Mouse (Mus musculus) adrenal gland, postnatal 14 days (tissue): ENCODE measurements around the gene Olfm2. TPM values are rescaled to one million over a fixed set of nuclear protein-coding genes. Genes with fewer than 3 reads are reported as not detected.

Experiments
- DNase-seq: peaks from one replicate; pipeline ENCODE4 v3.0.0; 2021; ENCODE audit warnings: mixed read lengths
- long read RNA-seq, 2 experiments: library from polyadenylated mRNA; stranded (forward); transcript quantifications; one replicate each; pipeline ENCODE4 v2.0.0; 2021
- total RNA-seq: library from RNA; stranded (reverse); gene quantifications from 2 replicates; pipeline ENCODE4 v1.2.3, GENCODE M21; 2021

Gene Olfm2
- 1.6 and 2.4 TPM in 2 replicates for total RNA-seq
- long read RNA-seq, experiment 1, partial matches to known transcripts = 0 of 2 reads
- long read RNA-seq, experiment 1, other reads (novel, unspliced or antisense) = 0 of 2 reads
- long read RNA-seq, experiment 2 = 0 reads

DNA sequence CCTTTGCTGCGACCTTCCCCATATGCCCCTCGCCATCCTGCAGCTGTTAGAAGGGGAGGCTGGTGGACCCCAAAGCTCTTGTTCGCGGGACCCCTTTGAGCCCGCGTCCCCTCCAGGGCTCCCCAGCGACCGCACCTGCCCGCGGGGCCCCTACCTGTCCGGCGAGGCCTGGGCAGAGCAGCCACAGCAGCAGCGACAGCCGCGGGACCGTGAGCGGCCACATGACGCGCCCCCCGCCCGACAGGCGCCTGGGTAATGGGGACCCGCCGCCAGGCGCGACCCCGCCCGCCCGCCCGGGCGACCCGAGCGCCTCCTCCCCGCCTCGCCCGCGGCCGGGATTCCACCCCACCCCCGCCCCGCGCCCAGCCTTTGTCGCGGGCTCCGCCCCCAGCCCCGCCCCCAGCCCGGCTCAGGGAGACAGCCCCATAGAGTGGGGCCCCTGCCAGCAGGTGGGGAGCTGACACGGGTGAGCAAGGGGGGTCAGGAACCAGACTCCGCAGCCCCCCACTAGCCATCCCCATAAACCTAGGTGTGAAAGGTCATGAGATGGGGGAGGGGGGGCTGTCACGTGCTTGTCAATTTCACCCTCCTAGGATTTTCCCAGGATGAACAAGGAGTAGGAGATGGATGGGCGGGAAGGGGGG, at the start of gene Olfm2:
TSS of gene Olfm2 (minus strand) at position 333 of the 644 bp plus-strand sequence.
- DNase-seq = no peak

DNA sequence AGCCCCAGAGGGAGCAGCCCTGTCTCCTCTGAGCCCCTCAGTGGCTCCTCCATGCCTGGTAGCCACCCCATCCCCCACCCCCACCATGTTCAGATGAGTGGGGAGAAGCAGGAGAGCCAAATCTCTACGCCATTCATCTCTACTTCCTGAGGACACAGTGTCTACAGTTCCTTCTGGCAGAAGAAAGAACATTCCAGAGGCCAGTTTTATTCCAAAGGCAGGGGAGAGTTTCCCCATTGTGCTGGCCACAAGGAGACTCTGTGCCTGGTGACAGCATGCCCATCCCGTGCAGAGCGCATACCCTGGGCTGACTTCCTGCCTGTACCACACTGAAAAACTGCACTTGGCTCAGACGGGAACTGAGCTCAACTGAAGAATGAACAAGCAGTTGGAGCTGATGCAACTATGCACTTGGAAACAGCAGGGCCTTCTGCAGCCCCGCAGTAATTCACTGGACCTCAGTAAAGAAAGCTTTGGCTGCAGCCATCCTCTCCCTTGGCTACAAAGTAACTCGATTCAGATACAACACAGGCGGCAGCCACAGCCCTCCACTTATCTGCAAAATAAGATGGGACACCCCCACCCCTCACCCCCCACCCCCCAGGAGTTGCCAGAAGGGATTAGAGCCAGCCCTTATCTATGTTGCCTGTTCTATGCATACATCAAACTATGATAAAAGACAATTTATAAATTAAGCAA, 48.1 kb upstream of the Olfm2 start:
- DNase-seq = peak; percentile 60

DNA sequence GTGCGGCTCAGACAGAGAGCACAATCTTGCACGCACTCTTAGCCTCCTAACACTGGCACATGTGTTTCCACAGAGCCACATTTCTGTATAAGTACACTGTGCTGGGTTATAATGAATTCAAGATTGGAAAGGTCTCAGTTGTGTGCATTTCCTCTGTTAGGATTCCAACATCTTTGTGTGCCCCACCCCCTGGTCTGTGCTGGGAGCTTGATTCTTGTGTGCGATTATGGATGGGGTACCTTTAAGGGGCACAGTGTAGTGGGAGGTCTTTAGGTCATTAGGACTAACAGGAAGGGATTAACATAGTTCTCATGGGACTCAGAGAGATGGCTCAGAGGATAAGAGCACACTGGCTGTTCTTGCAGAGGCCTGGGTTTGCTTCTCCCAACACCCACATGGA, 44.2 kb upstream of the Olfm2 start:
- DNase-seq = no peak

DNA sequence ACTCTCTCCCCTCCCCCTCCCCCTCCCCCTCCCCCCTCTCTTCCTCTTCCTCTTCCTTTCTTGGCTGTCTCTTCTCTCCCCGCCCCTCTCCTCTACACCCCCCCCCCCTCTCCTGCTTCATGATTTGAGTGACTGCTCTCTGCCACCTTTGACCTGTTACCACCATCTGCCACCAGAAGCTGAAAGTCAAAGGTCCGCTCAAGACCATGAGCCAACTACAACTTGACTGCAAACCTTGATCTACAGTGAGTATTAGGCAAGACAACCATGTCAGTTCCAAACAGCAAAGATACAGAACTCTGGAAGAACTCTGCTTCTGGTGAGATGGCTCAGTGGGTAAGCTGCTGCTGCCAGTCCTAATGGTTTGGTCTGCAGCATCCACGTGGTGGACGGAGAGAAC, 43.5 kb upstream of the Olfm2 start:
- no peak for DNase-seq

DNA sequence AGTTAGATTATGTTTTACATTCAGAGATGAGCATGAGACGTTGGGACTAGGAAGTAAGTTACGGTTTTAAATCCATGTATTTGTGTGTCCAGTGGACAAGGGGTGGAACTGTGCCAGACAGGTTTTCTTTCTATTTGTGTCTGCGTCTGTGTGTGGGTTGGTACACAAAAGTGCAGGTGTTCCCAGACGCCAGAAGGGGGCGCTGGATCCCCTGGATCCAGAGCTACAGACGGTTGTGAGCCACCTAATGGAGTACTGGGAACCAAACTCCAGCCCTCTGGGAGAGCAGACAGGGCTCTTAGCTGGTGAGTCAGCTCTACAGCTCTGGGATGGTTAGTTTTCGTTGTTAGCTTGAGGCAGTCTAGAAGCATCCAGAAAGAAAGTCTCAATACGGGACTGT, 41.8 kb upstream of the Olfm2 start:
- no peak for DNase-seq

DNA sequence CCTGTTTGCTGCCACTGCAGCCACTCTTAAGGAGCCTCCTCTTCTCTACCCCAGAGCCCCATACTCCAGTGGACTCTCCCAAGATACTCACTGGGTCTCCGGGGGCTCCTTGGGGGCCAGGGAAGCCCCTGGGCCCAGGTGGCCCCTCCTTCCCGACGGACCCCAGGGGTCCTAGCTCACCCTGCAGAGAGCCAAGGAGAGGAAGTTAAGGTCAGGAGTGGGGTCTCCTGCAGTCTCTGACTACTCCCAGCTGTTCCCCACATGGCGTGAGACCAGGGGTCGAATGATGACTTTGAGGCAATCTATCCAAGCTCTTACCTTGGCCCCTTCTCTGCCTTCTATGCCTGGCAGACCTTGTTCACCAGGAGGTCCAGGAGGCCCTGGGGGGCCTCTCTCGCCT, 38.9 kb upstream of the Olfm2 start:
- no peak for DNase-seq

DNA sequence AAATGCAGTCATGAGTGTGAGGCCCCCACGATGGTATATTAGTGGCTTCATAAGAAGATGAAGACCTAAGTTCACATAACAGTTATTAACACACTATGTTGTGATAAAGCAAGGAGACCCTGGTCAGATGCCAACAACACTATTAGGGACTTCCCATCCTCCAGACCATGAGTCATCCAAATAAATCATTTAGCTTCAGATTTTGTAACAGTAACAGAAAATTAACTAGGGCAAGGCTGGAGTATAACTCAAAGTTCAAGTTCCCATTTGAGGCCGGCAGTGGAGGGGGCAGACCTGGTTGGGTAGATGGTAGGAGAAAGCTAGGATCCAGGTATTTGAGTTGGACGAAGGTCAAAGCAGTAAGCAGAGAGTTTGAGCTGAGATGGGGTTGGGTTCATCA, 35.1 kb upstream of the Olfm2 start:
- peak; percentile 64 for DNase-seq

DNA sequence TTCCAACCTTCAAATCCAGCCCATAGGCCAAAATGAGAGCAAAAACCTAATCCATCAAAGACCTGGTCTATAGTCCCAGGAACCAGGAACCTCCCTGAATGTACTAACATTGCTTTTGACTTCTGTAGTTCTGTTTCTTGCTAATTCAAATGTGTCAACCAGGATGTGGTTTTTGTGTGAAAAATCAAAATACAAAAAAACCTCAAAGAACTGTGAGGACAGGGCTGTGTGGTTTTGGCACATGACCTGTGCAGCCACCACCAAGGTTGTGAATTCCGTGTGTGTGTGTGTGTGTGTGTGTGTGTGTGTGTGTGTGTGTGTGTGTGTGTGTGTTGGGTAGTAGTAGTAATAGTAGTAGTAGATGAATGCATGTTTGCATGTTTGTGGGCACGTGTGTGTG, 19.1 kb upstream of the Olfm2 start:
- no peak for DNase-seq

DNA sequence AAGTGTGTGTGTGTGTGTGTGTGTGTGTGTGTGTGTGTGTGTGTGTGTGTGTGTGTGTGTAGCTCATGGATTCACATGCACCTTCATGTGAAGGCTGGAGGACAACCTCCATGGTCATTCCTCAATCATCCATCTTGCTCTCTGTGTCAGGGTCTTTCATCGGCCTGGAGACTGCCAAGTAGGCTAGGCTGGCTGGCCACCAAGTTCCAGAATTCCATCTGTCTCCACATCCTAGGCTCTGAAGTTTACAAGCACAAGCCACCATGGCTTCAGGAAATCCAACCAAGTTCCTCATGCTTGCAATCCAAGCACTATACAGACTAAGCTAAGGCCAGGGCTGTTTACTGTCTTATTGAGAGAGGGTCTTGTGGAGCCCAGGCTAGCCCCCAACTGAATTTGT, 16.9 kb upstream of the Olfm2 start:
- DNase-seq = peak; percentile 39

DNA sequence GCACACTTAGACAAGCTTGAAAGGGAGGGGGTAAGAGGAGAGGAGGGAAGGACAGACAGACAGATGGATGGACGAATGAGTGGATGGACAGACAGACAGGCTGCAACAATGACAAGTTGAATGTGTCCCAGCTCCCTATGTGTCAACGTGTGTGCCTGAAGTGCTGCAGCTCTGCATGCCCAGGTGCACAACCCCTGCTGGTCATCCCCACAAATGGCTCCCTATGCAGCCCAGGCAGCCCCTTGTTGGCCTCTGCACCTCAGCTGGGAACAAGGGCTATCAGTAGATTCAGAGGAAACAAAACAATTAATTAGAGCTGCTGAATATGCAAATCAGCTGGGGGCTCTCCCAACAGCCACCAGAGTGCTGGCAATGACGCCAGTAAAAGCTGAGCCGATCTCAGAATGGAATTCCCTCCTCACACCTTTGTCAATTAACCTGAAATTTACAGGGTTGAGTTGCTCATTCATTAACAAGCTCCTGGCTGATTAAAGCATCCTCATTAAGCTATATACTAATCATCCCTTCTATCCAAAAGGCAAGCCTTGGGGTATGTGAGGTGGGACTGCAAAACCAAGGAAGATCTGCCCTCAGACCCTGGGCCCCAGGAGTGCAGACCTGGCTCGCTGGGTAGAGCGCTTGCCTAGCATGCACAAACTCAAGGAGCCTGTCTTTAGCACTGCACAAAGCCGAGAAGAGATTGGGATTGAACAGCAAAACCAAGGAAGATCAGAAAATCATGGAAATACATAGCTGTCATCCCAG, 16.2 kb upstream of the Olfm2 start:
- DNase-seq = no peak

DNA sequence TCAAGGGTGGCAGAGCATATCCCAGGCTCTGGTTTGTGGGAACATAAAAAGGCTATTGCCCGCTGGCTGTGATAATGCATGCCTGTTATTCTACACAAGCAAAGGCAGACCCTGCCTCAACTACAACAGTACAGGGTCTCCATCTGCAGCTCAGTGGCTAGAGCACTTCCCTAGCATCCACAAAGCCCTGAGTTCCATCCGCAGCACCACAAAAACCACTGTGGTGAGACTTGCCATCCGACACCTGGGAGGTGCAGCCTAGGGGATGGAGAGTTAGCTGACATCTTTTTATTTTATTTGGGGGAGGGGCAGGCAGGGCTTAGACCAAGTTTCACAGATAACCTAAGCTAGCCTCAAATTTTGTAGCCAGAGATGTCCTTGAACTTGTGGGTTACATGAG, 15.2 kb upstream of the Olfm2 start:
- DNase-seq = no peak

DNA sequence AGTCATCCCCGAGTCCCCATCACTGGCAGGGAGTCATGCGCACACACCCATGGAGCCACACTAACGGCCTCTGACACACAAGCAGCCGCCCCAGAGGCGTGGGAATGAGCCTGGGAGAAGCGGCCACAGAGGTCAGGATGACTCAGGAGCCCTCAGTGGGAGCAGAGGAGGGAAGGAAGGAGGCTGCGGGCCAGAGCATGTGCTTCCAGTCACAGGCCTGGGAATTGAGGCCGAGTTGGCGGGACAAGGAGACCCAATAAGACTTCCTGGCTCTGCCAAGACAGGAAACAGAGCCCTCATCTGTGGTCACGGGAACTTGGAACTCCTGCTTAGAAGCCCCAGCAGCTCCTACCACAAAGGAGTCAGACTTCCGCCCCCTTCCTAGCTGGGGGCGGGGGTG, 14.7 kb upstream of the Olfm2 start:
- peak; percentile 84 for DNase-seq

DNA sequence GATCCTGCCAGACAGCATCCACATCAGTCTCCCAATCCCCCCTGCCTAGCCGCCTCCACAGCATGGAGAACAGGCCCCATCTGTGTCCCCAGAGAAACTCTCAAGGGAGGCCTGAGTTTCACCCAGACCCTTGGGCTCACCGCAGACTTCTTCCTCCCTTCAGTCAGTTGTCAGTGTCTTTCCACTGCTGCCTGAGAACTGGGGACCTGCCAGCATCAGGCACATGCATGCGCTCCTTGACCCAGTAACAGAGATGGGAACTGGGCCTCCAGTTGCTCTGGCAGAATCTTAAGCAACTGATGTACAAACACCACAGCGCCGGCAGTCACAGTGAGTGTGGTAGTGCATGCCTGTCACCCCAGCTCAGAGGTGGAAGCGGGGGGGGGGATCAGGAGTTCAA, 12.7 kb upstream of the Olfm2 start:
- DNase-seq = peak; percentile 54

DNA sequence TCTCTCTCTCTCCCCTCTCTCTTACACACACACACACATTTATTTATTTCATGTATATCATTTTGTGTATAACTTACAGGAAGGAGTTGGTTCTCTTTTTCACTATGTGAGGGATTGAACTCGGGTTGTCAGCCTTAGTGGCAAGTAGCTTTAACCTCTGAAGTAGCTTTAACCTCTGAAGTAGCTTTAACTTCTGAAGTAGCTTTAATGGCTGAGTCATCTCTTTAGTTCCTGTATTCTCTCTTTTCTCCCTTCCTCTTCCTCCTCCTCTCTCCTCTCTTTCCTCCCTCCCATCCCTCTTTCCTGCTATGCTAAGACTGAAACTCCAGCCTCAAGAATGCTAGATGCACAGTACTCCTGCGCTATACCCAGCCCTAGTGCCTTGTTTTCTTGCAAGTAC, 12.1 kb upstream of the Olfm2 start:
- no peak for DNase-seq

DNA sequence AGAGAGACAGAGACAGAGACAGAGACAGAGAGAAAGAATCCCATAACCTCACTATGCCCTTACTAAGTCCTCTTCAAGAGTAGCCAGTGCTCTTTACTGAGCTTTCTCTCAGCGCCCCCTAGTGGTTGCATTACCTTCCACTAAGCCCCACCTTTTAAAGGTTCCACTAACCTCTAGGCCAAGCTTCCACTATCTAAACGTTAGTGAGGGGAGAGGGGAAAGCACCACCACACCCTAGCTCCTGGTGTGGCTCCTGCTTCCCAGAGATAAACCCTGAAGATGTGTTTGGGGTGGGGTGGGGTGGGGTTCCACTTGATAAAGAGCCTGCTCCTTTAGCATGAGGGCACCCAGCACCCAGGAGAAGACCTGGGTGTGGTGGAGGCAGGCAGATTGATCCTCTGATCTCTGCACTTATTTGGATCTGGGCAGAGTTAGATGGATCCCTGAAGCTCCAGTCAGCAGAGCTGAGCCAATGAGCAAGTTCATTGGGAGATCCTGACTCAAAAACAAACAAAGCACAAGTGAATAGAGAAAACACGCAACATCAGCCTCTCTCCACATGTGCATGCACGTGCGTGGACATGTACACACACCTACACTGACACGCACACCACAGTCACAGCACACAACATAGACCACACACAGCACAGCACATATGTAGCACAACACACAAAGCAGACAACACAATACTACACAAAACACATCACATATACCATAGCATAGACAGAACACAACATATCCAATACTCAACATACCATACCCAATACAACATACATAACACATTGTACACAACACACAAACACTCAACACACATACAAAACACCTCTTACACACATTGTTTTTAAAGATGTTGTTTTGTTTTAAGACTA, 11.2 kb upstream of the Olfm2 start:
- peak; percentile 88 for DNase-seq

DNA sequence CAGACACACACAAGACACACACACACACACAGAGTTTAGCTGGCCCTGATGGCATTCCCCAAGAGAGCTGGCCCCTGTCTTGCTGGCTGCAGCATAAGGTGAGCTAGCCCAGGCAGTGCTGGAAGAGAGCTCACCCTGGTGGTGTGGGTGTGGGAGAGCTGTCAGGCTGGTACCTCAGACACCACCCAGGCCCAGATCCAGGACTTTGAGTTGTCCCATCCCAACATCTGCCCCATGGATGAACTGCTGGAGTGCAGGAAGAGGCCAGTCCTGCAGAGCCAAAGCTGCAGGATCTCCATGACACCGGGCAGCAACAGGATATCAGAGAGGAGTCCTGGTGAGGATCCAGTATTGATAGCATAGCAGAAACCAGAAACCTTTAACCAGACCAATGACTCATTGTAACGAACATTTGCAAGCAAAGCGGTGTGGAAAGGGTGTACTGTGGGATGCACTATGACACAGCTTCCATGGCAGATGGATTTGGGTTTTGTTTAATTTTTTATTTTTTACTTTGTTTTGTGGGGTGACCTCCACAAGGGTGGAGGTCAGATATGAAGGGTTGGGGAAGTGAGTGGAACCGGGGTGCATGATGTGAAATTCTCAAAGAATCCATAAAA, 10.0 kb upstream of the Olfm2 start:
- no peak for DNase-seq

DNA sequence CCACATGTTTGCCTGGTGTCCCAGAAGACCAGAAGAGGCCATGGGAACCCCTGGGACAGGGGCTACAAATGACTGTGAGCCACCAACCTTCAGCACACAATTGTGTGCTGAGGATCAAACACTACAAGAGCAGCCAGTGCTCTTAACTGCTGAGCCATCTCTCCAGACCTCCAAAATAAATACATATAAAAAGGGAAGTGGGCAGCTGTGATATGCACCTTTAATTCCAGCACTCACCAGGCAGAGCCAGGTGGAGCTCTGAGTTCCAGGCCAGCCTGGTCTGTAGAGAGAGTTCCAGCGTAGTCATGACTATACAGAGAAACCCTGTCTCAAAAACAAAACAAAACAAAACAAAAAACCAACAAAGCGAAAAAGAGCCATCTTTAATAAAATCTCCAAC, 8.2 kb upstream of the Olfm2 start:
- no peak for DNase-seq

DNA sequence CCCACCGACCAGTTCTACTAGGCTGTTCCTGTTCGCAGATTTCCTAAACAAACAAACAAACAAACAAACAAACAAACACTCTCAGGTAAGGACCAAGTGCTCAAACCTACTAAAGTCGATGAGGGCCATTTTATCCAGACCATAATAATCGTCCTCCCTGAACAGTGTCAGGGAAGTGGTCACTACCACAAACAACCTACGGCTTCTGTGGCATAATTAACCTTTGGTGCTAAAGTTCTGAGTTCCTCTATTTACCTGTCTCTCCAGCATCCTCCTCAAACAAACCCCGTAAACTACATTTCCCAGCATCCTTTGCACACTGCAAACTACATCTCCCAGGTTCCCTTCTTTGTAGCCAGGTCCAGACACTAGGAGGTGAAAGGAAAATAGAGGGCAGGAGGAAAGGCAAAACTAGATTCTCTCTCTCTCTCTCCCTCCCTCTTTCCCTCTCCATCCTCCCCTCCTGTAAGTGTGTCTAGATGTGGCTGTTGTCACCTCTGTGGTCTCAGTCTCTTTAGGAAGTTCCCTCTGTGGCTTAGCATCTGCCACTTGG, 5.4 kb upstream of the Olfm2 start:
- no peak for DNase-seq

DNA sequence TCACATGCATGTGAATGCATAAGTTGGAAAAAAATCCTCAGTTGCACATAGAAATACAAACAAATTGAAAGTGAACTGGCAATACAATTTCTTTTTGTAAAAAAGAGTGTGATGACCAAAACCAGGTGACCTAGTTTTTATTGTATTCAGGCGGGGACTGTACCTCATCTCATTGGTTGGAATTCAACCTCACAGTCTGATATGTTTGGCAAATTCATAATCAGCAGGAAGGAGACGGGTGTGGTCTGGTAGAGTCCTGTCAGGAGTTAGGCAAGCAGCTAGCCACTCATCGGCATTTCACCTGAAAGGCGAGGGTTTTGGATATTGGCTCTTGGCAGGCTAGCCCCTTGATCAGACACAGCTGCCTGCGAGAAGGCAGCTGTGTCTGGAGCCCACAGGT, 3.1 kb upstream of the Olfm2 start:
- no peak for DNase-seq

DNA sequence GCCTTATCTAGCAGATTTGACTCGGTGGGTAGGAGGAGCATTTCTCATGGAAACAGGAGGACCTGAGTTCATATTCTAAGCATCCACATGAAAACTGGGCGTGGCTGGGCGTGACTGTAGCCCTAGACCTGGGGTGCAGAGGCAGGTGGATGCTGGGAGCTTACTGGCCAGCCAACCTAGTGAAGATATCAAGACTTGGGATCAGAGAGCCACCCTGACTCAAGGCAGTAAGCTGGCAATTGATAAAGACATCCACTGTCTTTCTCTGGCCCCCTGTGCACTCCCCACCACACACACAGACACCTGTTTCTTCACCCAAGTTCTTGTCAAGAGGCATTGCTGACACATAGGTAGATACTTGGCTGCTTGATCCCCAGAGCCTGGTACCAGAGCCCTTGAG, 2.4 kb upstream of the Olfm2 start:
- DNase-seq = no peak

DNA sequence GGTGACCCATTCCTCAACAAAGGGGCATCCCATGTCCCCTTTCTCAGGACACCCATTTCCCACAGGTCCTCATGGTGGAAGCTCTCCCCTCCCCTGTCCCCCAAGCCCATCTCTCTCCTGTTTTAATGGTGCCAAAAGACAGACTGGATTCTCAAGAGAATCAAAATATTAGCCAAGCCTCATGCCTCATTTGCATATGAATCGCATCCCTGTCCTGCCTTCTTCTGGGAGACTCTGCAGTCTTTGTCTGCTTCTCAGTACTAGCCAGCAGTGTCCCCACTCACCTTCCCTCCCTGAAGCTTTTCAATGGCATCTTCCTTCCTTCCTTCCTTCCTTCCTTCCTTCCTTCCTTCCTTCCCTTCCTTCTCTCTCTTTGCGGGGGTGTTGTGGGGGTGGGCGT, 1.5 kb upstream of the Olfm2 start:
- DNase-seq = no peak
